Mouse (Mus musculus) C2C12 (cell line): Measurements from ENCODE around the gene Zfp260. TPM values are rescaled to one million over a fixed set of nuclear protein-coding genes. Genes with fewer than 3 reads are reported as not detected.

Source experiments
- H3K27me3 ChIP-seq: one replicate; pipeline ENCODE4 v1.6.1; 2011; ENCODE audit not compliant: control insufficient read depth, insufficient read depth, insufficient read length
- H3K36me3 ChIP-seq: one replicate; pipeline ENCODE4 v1.6.1; 2011; ENCODE audit not compliant: control insufficient read depth, insufficient read depth
- H3K4me3 ChIP-seq: one replicate; pipeline ENCODE4 v1.5.1; 2011; ENCODE audit warnings: mild to moderate bottlenecking, control low read depth; ENCODE audit not compliant: poor library complexity, insufficient read depth, severe bottlenecking
- H3K79me2 ChIP-seq: one replicate; pipeline ENCODE4 v1.6.1; 2011; ENCODE audit not compliant: control insufficient read depth, insufficient read depth
- H3K79me3 ChIP-seq: one replicate; pipeline ENCODE4 v1.6.1; 2011; ENCODE audit warnings: low read depth, control low read depth
- H3ac ChIP-seq: one replicate; pipeline ENCODE3; 2011; ENCODE audit warnings: low read depth; ENCODE audit not compliant: control insufficient read depth, insufficient read length
- CEBPB ChIP-seq: IDR thresholded peaks from one replicate; pipeline ENCODE4 v1.6.1; 2011; ENCODE audit warnings: low read depth, mild to moderate bottlenecking, control low read depth, moderate library complexity
- CTCF ChIP-seq: IDR thresholded peaks from one replicate; pipeline ENCODE4 v1.5.1; 2011; ENCODE audit not compliant: control insufficient read depth, insufficient read depth, insufficient read length
- FOSL1 ChIP-seq: IDR thresholded peaks from one replicate; pipeline ENCODE4 v1.8.0; 2011; ENCODE audit warnings: mild to moderate bottlenecking, low read length; ENCODE audit not compliant: poor library complexity, insufficient read depth, severe bottlenecking
- MAX ChIP-seq: IDR thresholded peaks from one replicate; pipeline ENCODE4 v1.6.1; 2011; ENCODE audit warnings: mild to moderate bottlenecking, control low read depth
- MYOD1 ChIP-seq: IDR thresholded peaks from one replicate; pipeline ENCODE4 v1.6.1; 2011; ENCODE audit warnings: low read depth; ENCODE audit not compliant: control insufficient read depth, insufficient read length
- MYOG ChIP-seq: IDR thresholded peaks from one replicate; pipeline ENCODE4 v1.6.1; 2011; ENCODE audit not compliant: control insufficient read depth, insufficient read length; ENCODE audit errors: extremely low read depth
- USF1 ChIP-seq: IDR thresholded peaks from one replicate; pipeline ENCODE4 v1.6.1; 2011; ENCODE audit warnings: low read depth, mild to moderate bottlenecking, control low read depth, moderate library complexity
- long read RNA-seq, 2 experiments: library from polyadenylated mRNA; unstranded; transcript quantifications; one replicate each; pipeline ENCODE4 v2.0.0; 2019 to 2020
- polyA plus RNA-seq: library from polyadenylated mRNA; unstranded; fragments of >200 nt; fragmentation: generic; extraction: Trizol; gene quantifications from one replicate; pipeline ENCODE4 v1.2.1, GENCODE M21; 2012; ENCODE audit warnings: missing spikeins

Gene Zfp260
- polyA plus RNA-seq, result 8.6 TPM
- long read RNA-seq, experiment 1, full-length matches to known transcripts, result 13 of 18 reads
- long read RNA-seq, experiment 1, partial matches to known transcripts, result 3 of 18 reads
- long read RNA-seq, experiment 1, other reads (novel, unspliced or antisense), result 2 of 18 reads
- long read RNA-seq, experiment 2, full-length matches to known transcripts, result 53 of 67 reads
- long read RNA-seq, experiment 2, partial matches to known transcripts, result 2 of 67 reads
- long read RNA-seq, experiment 2, other reads (novel, unspliced or antisense), result 12 of 67 reads

GRCm38 (mm10) chr7:30094646-30095429 is at the start of gene Zfp260:
Zfp260 (plus strand) TSS chr7:30094777.
- peaks cover 44% of the 10 kb centered on the region for H3K79me2 ChIP-seq
- H3K4me3 ChIP-seq, result peak within 1 kb of the TSS; percentile 64
- TF ChIP-seq FOSL1 (no peak), CEBPB (no peak), MYOG (no peak), MAX (no peak), MYOD1 (no peak), CTCF (no peak), USF1 (no peak)
- H3ac ChIP-seq, result peak within 1 kb of the TSS; percentile 92
- H3K36me3 ChIP-seq, result peaks cover 18% of the 10 kb centered on the region
- no peaks in the 10 kb centered on the region for H3K27me3 ChIP-seq
- H3K79me3 ChIP-seq, result peaks cover 31% of the 10 kb centered on the region

GRCm38 (mm10) chr7:30048126-30048525 is 46.5 kb upstream of the Zfp260 start:
- Histone ChIP-seq H3K79me2 (no peaks in the 10 kb centered on the region), H3K79me3 (no peaks in the 10 kb centered on the region), H3K27me3 (no peaks in the 10 kb centered on the region), H3K4me3 (no peak overlapping the region), H3K36me3 (no peaks in the 10 kb centered on the region), H3ac (no peak overlapping the region)
- TF ChIP-seq USF1 (no peak), CTCF (no peak), CEBPB (no peak), MAX (no peak), FOSL1 (no peak)

GRCm38 (mm10) chr7:30050882-30051548 is 43.6 kb upstream of the Zfp260 start, which contains the start of gene Zfp14:
Zfp14 (minus strand) TSS chr7:30051380.
- Histone ChIP-seq H3K79me3 (no peaks in the 10 kb centered on the region), H3K36me3 (peaks cover 4% of the 10 kb centered on the region), H3K4me3 (peak within 1 kb of the TSS; percentile 46), H3K79me2 (no peaks in the 10 kb centered on the region), H3ac (peak within 1 kb of the TSS; percentile 77), H3K27me3 (no peaks in the 10 kb centered on the region)
- TF ChIP-seq USF1 (no peak), MYOG (no peak), CTCF (no peak), FOSL1 (no peak), MYOD1 (no peak), CEBPB (no peak), MAX (no peak)

GRCm38 (mm10) chr7:30053591-30053990 is 41.0 kb upstream of the Zfp260 start:
- H3K36me3 ChIP-seq, result peaks cover 12% of the 10 kb centered on the region
- H3K4me3 ChIP-seq, result no peak overlapping the region
- H3ac ChIP-seq, result no peak overlapping the region
- no peaks in the 10 kb centered on the region for H3K79me2 ChIP-seq
- TF ChIP-seq MYOD1, result no peak
- no peak for TF ChIP-seq CTCF
- no peak for TF ChIP-seq CEBPB
- TF ChIP-seq FOSL1, result no peak
- no peak for TF ChIP-seq MYOG
- TF ChIP-seq MAX, result no peak
- no peaks in the 10 kb centered on the region for H3K79me3 ChIP-seq
- no peaks in the 10 kb centered on the region for H3K27me3 ChIP-seq

- H3K79me2 ChIP-seq, result no peaks in the 10 kb centered on the region
- no peak for TF ChIP-seq CTCF
- no peak for TF ChIP-seq MYOG
- TF ChIP-seq MYOD1, result no peak
- no peak for TF ChIP-seq MAX
- no peak for TF ChIP-seq FOSL1
- no peak for TF ChIP-seq CEBPB
- no peak for TF ChIP-seq USF1
- H3K27me3 ChIP-seq, result no peaks in the 10 kb centered on the region
- no peak overlapping the region for H3K4me3 ChIP-seq
- peaks cover 16% of the 10 kb centered on the region for H3K36me3 ChIP-seq
- no peaks in the 10 kb centered on the region for H3K79me3 ChIP-seq
- H3ac ChIP-seq, result no peak overlapping the region
Measured at GRCm38 (mm10) chr7:30060341-30060740, 34.2 kb upstream of the Zfp260 start.
